Mouse (Mus musculus): ENCODE data around the gene Pum1.
A peak's percentile ranks its signal among the peaks of the same experiment; 100 is the strongest.
"Not testable (repeated sequence)": the region's sequence is repeated elsewhere in the genome, so short reads cannot be mapped to it uniquely, and the experiment has no call there.

Gene Pum1

GRCm38 (mm10) chr4:130662979-130663725 is at the start of gene Pum1:
Gene Pum1 (plus strand): TSS chr4:130663321.
- DNase-seq (ENCODE audit: low read depth, low spot score): peak; percentile 97

- DNase-seq (ENCODE audit: low read depth, low spot score): no peak
Measured at GRCm38 (mm10) chr4:130629391-130629790, 33.7 kb upstream of the Pum1 start.

- no peak for DNase-seq (ENCODE audit: low read depth, low spot score)
Measured at GRCm38 (mm10) chr4:130630232-130630847, 32.8 kb upstream of the Pum1 start.

GRCm38 (mm10) chr4:130635076-130635475 is 28.0 kb upstream of the Pum1 start:
- DNase-seq (ENCODE audit: low read depth, low spot score): not testable (repeated sequence)

GRCm38 (mm10) chr4:130636761-130637160 is 26.4 kb upstream of the Pum1 start:
- no peak for DNase-seq (ENCODE audit: low read depth, low spot score)

- DNase-seq (ENCODE audit: low read depth, low spot score): peak; percentile 58
Measured at GRCm38 (mm10) chr4:130637488-130638422, 25.4 kb upstream of the Pum1 start.

GRCm38 (mm10) chr4:130640031-130640717 is 22.9 kb upstream of the Pum1 start:
- DNase-seq (ENCODE audit: low read depth, low spot score): no peak

GRCm38 (mm10) chr4:130642468-130642867 is 20.7 kb upstream of the Pum1 start:
- DNase-seq (ENCODE audit: low read depth, low spot score): no peak

- no peak for DNase-seq (ENCODE audit: low read depth, low spot score)
Measured at GRCm38 (mm10) chr4:130645426-130645825, 17.7 kb upstream of the Pum1 start.

GRCm38 (mm10) chr4:130651286-130651685 is 11.8 kb upstream of the Pum1 start:
- DNase-seq (ENCODE audit: low read depth, low spot score): no peak

- DNase-seq (ENCODE audit: low read depth, low spot score): no peak
Measured at GRCm38 (mm10) chr4:130652546-130652945, 10.6 kb upstream of the Pum1 start.

GRCm38 (mm10) chr4:130657820-130658565 is 5.1 kb upstream of the Pum1 start:
- peak; percentile 52 for DNase-seq (ENCODE audit: low read depth, low spot score)

GRCm38 (mm10) chr4:130659470-130659869 is 3.7 kb upstream of the Pum1 start:
- DNase-seq (ENCODE audit: low read depth, low spot score): no peak

GRCm38 (mm10) chr4:130660106-130660505 is 3.0 kb upstream of the Pum1 start:
- peak; percentile 26 for DNase-seq (ENCODE audit: low read depth, low spot score)

GRCm38 (mm10) chr4:130661151-130661550 is 2.0 kb upstream of the Pum1 start:
- DNase-seq (ENCODE audit: low read depth, low spot score): no peak

GRCm38 (mm10) chr4:130662305-130662704 is 816 bp upstream of the Pum1 start:
- DNase-seq (ENCODE audit: low read depth, low spot score): not testable (repeated sequence)

GRCm38 (mm10) chr4:130663810-130664401 is 785 bp downstream of the Pum1 start:
- DNase-seq (ENCODE audit: low read depth, low spot score): peak; percentile 46

GRCm38 (mm10) chr4:130664414-130665029 is 1.4 kb downstream of the Pum1 start:
- DNase-seq (ENCODE audit: low read depth, low spot score): no peak

GRCm38 (mm10) chr4:130665176-130665575 is 2.1 kb downstream of the Pum1 start:
- DNase-seq (ENCODE audit: low read depth, low spot score): no peak

GRCm38 (mm10) chr4:130667686-130668085 is 4.6 kb downstream of the Pum1 start:
- no peak for DNase-seq (ENCODE audit: low read depth, low spot score)

Data from CD4-positive helper T cell, adult 2 months (primary cell).